Mouse (Mus musculus) midbrain, embryonic 16.5 days (tissue): ENCODE results near the gene 1700003H04Rik. TPM values are rescaled to one million over a fixed set of nuclear protein-coding genes. Genes with fewer than 3 reads are reported as not detected.

ENCODE experiments used
- ATAC-seq: fragments of 200-750 bp; cut with Nextera tagmentation; 2 replicates; pipeline ENCODE4 v1.8.0; 2017; ENCODE audit warnings: moderate TSS enrichment
- H3K27ac ChIP-seq: fragments of 300-500 bp; sonication (generic); 2 replicates; pipeline ENCODE4 v1.5.1; 2014; ENCODE audit warnings: mild to moderate bottlenecking, low read length, mixed read lengths
- H3K27me3 ChIP-seq: fragments of 300-500 bp; sonication (generic); 2 replicates; pipeline ENCODE4 v1.6.1; 2014; ENCODE audit warnings: low read depth, low read length, mixed read lengths; ENCODE audit not compliant: control insufficient read depth, insufficient read depth
- H3K36me3 ChIP-seq: fragments of 300-500 bp; sonication (generic); 2 replicates; pipeline ENCODE4 v1.6.1; 2014; ENCODE audit warnings: mild to moderate bottlenecking, low read length, moderate library complexity, mixed read lengths; ENCODE audit not compliant: control insufficient read depth, insufficient read depth
- H3K4me1 ChIP-seq: fragments of 300-500 bp; sonication (generic); 2 replicates; pipeline ENCODE4 v1.6.1; 2014; ENCODE audit warnings: mild to moderate bottlenecking, low read length, mixed read lengths; ENCODE audit not compliant: control insufficient read depth, insufficient read depth
- H3K4me2 ChIP-seq: fragments of 300-500 bp; sonication (generic); 2 replicates; pipeline ENCODE4 v1.6.1; 2014; ENCODE audit warnings: mild to moderate bottlenecking, low read length, mixed read lengths
- H3K4me3 ChIP-seq: fragments of 300-500 bp; sonication (generic); 2 replicates; pipeline ENCODE4 v1.5.1; 2014; ENCODE audit warnings: low read depth, mild to moderate bottlenecking, low read length, moderate library complexity, mixed read lengths
- H3K9ac ChIP-seq: fragments of 300-500 bp; sonication (generic); 2 replicates; pipeline ENCODE4 v1.6.1; 2014; ENCODE audit warnings: low read depth, low read length, mixed read lengths
- H3K9me3 ChIP-seq: fragments of 300-500 bp; sonication (generic); replicated peaks from 2 replicates; pipeline ENCODE4 v1.6.1; 2014; ENCODE audit warnings: mild to moderate bottlenecking, low read length, mixed read lengths; ENCODE audit not compliant: control insufficient read depth, poor library complexity, severe bottlenecking
- WGBS: fragments of 180-500 bp; shearing (Covaris S2); extraction: QIAGEN DNeasy Blood & Tissue Kit; methylation state at CpG from one replicate; pipeline ENCODE4 v1.1.7; 2014; 5-methylcytosine and 5-hydroxymethylcytosine counted together
- polyA plus RNA-seq: library from polyadenylated mRNA; unstranded; fragments of >200 nt; fragmentation: Nextera tagmentation; extraction: Ambion mirVana; gene quantifications from 2 replicates; pipeline ENCODE4 v1.2.1, GENCODE M21; 2015

Gene 1700003H04Rik
- polyA plus RNA-seq, 1 experiment from 2014 or later: not detected

- Histone ChIP-seq H3K4me2 (no peak overlapping the region), H3K4me3 (no peak overlapping the region), H3K27me3 (no peaks in the 10 kb centered on the region), H3K9me3 (no peaks in the 10 kb centered on the region), H3K9ac (no peak overlapping the region), H3K27ac (no peak overlapping the region), H3K36me3 (no peaks in the 10 kb centered on the region), H3K4me1 (no peaks in the 10 kb centered on the region)
- ATAC-seq: no peak
Measured at GRCm38 (mm10) chr3:124555963-124556362, 24.9 kb downstream of the 1700003H04Rik start.

DNA sequence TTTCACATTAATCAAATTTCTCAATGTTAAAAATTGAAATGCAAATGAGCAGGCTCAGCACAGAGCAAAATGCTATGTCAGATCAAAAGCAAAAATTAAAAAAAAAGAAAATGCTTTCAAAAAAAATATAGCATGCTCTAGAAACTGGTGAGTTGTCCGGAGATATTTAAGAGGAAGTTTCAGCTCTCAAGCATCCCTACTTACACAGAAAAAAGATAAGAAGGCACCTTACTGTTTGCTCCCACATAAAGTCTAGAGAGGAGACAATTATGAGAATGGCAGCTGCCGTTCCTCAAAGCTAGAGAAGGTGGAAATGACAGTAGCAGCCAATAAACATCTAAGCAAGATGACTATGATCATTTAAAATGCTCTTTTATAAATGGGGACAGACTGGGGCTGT, 25.8 kb downstream of the 1700003H04Rik start:
- H3K9me3 ChIP-seq: no peaks in the 10 kb centered on the region
- no peaks in the 10 kb centered on the region for H3K27me3 ChIP-seq
- ATAC-seq: no peak
- H3K27ac ChIP-seq: no peak overlapping the region
- H3K4me1 ChIP-seq: no peaks in the 10 kb centered on the region
- H3K36me3 ChIP-seq: no peaks in the 10 kb centered on the region
- no peak overlapping the region for H3K4me2 ChIP-seq
- H3K4me3 ChIP-seq: no peak overlapping the region
- WGBS: 66% methylated on average over 2 of the region's 2 CpGs
- H3K9ac ChIP-seq: no peak overlapping the region

- ATAC-seq: no peak
- Histone ChIP-seq H3K4me2 (no peak overlapping the region), H3K27me3 (no peaks in the 10 kb centered on the region), H3K27ac (no peak overlapping the region), H3K36me3 (no peaks in the 10 kb centered on the region), H3K9ac (no peak overlapping the region), H3K4me1 (no peaks in the 10 kb centered on the region), H3K9me3 (no peaks in the 10 kb centered on the region), H3K4me3 (no peak overlapping the region)
- 90% methylated on average over 10 of the region's 10 CpGs for WGBS
Measured at GRCm38 (mm10) chr3:124548898-124549297, 32.0 kb downstream of the 1700003H04Rik start.

GRCm38 (mm10) chr3:124538260-124538659, 42.6 kb downstream of the 1700003H04Rik start:
- no peak overlapping the region for H3K9ac ChIP-seq
- H3K27ac ChIP-seq: no peak overlapping the region
- 76% methylated on average over 2 of the region's 2 CpGs for WGBS
- H3K36me3 ChIP-seq: no peaks in the 10 kb centered on the region
- no peaks in the 10 kb centered on the region for H3K27me3 ChIP-seq
- H3K9me3 ChIP-seq: no peaks in the 10 kb centered on the region
- H3K4me2 ChIP-seq: no peak overlapping the region
- ATAC-seq: no peak
- H3K4me1 ChIP-seq: no peaks in the 10 kb centered on the region
- H3K4me3 ChIP-seq: no peak overlapping the region

DNA sequence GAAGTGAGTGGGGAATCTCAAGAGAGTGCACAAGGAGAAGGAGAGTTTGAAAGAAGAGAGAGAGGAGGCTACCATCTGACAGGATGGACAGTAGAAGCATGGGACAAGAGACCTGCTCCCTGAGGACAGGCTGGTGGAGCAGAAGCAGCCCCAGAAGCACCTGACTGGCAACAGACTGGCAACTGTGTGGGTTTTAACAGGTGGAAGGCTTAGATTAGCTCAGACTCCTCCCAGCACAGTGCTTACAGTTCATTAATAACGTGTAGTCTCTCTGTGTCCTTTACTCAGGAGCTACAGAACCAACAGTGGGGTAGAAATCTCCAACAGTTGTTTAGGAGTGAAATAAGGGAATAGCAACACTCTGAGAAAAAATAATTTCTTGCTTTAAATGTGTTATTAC, 44.3 kb downstream of the 1700003H04Rik start:
- Histone ChIP-seq H3K36me3 (no peaks in the 10 kb centered on the region), H3K27me3 (no peaks in the 10 kb centered on the region), H3K4me2 (no peak overlapping the region), H3K4me3 (no peak overlapping the region), H3K4me1 (no peaks in the 10 kb centered on the region), H3K9me3 (no peaks in the 10 kb centered on the region), H3K9ac (no peak overlapping the region), H3K27ac (no peak overlapping the region)
- ATAC-seq: no peak
- WGBS: 50% methylated on average over 1 of the region's 1 CpGs

DNA sequence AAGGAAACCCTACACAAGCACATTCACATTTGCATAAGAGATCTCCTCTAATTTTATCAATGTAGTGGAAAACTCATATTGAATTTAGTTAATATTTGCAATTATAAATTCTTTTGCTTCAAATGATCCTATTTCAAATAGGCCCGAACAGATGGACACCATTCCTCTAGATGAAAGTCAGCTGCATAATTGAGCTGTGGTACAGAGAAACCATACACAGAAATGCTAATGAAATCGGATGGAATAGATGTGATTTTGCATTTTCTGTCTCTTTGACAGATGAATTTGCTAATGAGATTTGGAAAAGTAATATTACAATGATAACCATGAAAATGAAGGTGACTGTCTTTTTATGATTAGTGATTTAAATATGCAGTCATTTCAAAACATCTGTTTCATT, 62.1 kb downstream of the 1700003H04Rik start:
- Histone ChIP-seq H3K4me3 (no peak overlapping the region), H3K9ac (no peak overlapping the region), H3K27me3 (no peaks in the 10 kb centered on the region), H3K9me3 (no peaks in the 10 kb centered on the region), H3K36me3 (no peaks in the 10 kb centered on the region), H3K4me1 (no peaks in the 10 kb centered on the region), H3K4me2 (no peak overlapping the region), H3K27ac (no peak overlapping the region)
- 61% methylated on average over 2 of the region's 2 CpGs for WGBS
- ATAC-seq: no peak

Other genes starting within 250 kb of the 1700003H04Rik start
- gene 1700006A11Rik, start 155.1 kb downstream of the 1700003H04Rik start, polyA plus RNA-seq: not detected in 2 replicates